ENCODE assay signal across 17 mouse cellular contexts in the genomic region with DNA sequence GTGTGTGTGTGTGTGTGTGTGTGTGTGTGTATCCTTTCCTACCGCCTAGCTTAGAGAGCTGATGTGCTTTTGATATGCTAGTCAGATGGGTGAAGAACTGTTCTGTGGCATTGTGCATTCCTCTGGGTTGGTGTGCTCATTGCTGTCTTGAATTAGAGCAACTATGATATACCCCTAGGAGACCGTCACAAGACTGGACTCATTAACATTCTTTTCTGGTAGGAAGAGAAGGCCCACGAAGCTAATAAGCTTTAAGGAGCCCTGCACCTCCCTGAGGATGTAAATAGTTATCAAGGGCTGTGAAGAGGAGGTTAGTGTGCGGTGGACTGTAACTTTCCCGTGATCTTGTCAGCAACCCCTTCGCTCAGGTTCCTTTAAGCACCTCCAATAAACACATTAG.
"Had no signal": no experiment of that assay in that cellular context is flagged by ENCODE, and none has a peak within 500 bp of the region (broad histone marks: within the 10 kb centered on the region; RNA-seq: fewer than 3 reads in every experiment).

No protein-coding gene starts in this region.

- ATAC-seq: lung, postnatal 0 days; midbrain, embryonic 13.5 days; midbrain, embryonic 15.5 days had no signal

- H3K4me1 ChIP-seq: lung, embryonic 15.5 days; megakaryocyte, embryonic 14.5 days; midbrain, embryonic 13.5 days; midbrain, embryonic 15.5 days; neural tube, embryonic 12.5 days; stomach, embryonic 15.5 days had no signal

- H3K36me3 ChIP-seq: lung, embryonic 15.5 days; midbrain, embryonic 13.5 days; midbrain, embryonic 15.5 days; neural tube, embryonic 12.5 days; stomach, embryonic 15.5 days had no signal

- H3K9ac ChIP-seq: lung, embryonic 15.5 days; midbrain, embryonic 13.5 days; midbrain, embryonic 15.5 days; neural tube, embryonic 12.5 days; stomach, embryonic 15.5 days had no signal

- H3K9me3 ChIP-seq: lung, embryonic 15.5 days; megakaryocyte, embryonic 14.5 days; midbrain, embryonic 13.5 days; midbrain, embryonic 15.5 days; neural tube, embryonic 12.5 days; stomach, embryonic 15.5 days had no signal

- H3K27ac ChIP-seq: lung, embryonic 15.5 days; macrophage; midbrain, embryonic 13.5 days; midbrain, embryonic 15.5 days; neural tube, embryonic 12.5 days; stomach, embryonic 15.5 days; stomach, postnatal 0 days had no signal

- H3K4me3 ChIP-seq: lung, embryonic 15.5 days; megakaryocyte, embryonic 14.5 days; midbrain, embryonic 13.5 days; midbrain, embryonic 15.5 days; neural tube, embryonic 12.5 days; stomach, embryonic 15.5 days had no signal

- H3K4me2 ChIP-seq: lung, embryonic 15.5 days; midbrain, embryonic 11.5 days; midbrain, embryonic 13.5 days; midbrain, embryonic 15.5 days; neural tube, embryonic 12.5 days; stomach, embryonic 15.5 days had no signal

- DNase-seq: lung, adult 2 months; lung, postnatal 14 days; lung, postnatal 36 days; right cerebral cortex, postnatal 14 days; thymus, adult 2 months; thymus, postnatal 25 days; thymus, postnatal 4 days had no signal

- H3K27me3 ChIP-seq: lung, embryonic 15.5 days; megakaryocyte, embryonic 14.5 days; midbrain, embryonic 13.5 days; midbrain, embryonic 15.5 days; neural tube, embryonic 12.5 days; stomach, embryonic 15.5 days had no signal
